Mouse (Mus musculus) cerebellum, postnatal 36 days (tissue): ENCODE measurements around the gene Tekt1.

Experiments
- DNase-seq, 2 experiments: peaks; one replicate each; pipeline ENCODE4 v3.0.0; 2021 to 2022; ENCODE audit warnings: mixed read lengths in 2 of 2

The Tekt1 gene

GRCm38 (mm10) chr11:72339716-72340115 lies 22.5 kb downstream of the Tekt1 start:
- DNase-seq, result no peak

DNA sequence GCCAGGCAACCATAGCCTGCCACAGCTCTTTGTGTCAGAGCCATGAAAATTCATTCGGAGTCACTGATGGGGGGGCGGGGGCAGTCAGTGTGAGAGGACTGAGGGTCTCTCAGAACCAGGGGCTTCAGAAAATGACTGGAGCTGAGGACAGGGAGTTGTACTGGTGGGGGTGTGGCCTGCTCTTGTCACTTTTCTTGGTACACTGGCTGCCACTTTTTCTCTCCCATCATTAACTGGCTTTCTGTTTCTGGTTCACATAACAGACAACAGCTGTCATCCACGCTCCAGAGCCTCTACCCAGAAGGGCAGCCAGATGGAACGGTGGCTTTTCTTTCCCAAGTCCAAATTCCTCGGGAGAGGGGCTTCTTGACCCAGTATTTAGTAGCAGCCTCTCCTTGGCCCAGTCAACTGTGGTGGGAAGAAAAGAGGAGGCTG lies 23.8 kb downstream of the Tekt1 start:
- DNase-seq, result no peak

- DNase-seq, result no peak
These were observed 25.5 kb downstream of the Tekt1 start for GRCm38 (mm10) chr11:72336726-72337125.

DNA sequence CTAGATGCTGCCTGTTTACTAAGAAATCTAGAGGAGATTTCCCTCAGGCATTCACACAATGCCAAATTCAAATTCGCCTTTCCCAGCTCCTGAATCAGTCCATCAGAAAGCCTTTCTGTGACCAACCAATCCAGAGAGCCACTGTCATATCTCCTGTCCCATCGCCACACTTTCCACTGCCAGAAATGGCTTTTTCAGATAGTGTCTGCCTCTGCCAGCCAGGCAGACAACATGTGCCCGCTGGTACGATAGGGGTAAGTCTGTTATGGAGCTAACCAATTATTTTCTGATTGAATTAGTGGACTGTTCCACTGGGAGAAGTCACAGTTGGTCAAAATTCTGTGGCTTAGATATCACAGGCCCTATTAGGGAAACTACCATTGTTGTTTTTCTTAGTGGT lies 27.6 kb downstream of the Tekt1 start:
- no peak for DNase-seq

GRCm38 (mm10) chr11:72332951-72333667 lies 29.1 kb downstream of the Tekt1 start:
- no peak for DNase-seq

DNA sequence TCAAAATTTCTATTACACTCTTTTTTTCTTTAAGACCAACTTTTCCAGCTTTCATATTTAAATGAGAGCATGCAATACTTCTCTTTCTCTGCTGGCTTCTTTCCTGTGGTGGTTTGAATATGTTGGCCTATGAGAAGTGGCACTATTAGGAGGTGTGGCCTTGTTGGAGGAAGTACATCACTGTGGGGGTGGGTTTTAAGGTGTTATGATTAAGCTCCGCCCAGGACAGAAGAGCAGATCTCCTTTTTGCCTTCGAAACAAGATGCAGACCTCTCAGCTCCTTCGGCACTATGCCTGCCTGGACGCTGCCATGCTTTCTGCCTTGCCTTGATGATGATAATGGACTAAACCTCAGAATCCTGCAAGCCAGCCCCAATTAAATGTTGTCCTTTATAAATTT lies 36.5 kb downstream of the Tekt1 start:
- DNase-seq, result no peak

- DNase-seq, result no peak
These were observed 37.8 kb downstream of the Tekt1 start for GRCm38 (mm10) chr11:72324431-72324830.

GRCm38 (mm10) chr11:72318026-72318425 lies 44.2 kb downstream of the Tekt1 start:
- DNase-seq, result no peak

DNA sequence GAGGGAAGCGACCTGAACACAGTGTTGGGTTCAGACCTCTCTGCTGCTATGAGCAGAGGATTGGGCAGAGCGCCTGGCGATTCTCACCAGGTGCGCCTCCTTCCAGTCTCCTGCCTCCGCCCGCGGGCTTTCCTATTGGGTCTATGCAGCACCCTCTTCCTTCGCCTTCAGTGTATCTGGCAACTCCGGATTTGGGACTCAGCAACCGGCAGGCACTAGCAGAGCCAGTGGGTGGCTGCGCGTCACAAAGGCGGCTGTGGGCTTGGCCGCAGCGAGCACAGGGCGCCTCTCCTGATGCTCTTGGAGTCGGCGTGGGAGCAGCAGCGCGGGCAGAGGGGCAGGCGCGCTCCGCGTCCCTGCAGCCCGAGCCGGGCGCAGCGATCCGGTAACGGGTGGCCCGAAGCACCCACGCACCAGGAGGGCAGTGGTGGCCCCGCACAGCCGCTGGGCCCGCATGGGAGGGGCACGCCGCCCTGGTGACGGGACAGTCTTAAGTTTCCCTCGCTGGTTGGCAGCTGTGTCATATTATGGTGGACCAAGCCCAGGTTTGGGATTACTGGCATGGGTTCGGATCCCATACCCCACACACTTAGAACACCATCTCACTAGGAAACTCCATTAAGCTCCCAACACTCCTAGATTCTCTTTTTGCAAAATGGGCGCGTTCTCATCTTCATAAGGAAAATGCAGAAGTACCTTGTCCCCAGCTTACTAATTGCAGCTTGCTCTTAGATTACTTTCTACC lies 47.9 kb downstream of the Tekt1 start, which contains the start of gene Fbxo39:
Gene Fbxo39, plus strand, starts transcription at position 294 of the 745 bp plus-strand sequence.
- no peak for DNase-seq

DNA sequence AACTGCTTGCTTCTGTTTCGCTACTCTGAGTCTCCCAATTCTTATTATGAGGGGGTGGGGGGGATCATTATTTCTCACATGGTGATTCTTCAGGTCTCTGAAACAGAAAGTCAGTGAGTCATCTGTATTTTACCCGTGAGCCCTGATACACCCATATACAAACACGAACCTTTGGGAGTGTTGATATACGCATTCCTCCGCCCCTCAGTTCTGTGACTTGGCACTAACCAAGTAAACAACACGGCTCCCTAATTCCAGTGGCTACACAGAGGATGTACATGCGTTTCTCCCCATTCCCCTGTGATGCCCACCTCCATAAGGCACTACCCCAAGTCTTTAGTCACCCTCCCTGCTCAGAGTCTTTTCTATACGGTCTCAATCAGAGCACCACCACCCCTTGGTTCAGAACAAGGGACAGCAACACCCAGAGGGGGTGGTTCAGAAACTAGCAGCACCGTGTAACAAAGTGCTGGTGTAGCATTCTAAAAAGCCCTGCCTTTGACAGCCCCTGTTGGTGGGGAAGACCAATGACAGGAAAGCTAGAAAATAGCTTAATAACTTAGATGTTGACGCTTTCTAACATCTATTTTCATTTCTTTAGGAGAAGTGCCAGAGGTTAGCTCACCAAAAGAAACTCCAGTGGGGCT lies 50.8 kb downstream of the Tekt1 start:
- DNase-seq, result no peak

DNA sequence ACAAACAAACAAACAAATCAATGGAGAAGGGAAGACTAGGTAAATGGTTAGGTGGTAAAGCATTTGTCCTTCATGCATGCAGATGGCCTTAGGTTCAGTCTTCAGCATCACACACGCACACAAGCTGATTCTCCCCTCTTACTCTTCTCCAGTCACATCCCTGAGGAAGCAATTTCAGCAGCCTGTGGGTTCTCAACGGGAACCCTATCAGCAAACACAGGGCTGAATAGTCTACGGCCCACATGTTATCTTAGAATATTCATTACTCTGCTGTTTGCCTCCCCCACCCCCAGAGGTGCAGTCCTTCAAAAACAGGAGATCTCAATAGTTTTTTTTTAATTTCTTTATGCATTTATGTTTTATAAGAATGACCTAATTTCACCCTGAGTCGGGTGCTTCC lies 51.8 kb downstream of the Tekt1 start:
- DNase-seq, result no peak

GRCm38 (mm10) chr11:72308982-72309381 lies 53.3 kb downstream of the Tekt1 start:
- DNase-seq, result no peak

- no peak for DNase-seq
These were observed 54.8 kb downstream of the Tekt1 start for GRCm38 (mm10) chr11:72307461-72307860.

DNA sequence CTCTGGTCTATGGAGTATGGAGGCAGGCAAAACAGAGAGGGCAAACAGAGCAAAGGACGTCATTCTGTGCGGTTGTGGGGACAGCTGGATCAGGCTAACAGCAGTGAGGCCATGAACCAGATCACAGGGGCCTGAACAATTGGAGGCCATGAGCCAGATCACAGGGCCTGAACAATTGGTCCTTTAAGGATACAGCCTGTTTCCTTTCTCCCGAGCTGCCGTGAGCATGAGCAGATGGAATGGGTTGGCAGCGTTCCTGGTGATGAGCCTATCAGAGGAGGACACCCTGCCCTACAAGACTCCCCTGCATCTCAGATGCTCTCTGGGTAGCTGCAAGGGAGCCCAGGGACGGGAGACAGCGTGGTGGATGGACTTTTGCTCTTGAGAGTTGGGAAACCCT lies 60.0 kb downstream of the Tekt1 start:
- DNase-seq, result peak; percentile 69 to 70

- DNase-seq, result no peak
These were observed 60.9 kb downstream of the Tekt1 start, which contains the start of gene Xaf1 for GRCm38 (mm10) chr11:72301334-72301733. Gene Xaf1, plus strand, starts transcription at chr11:72301629.
